11 mouse cellular contexts compared by ENCODE assay signal in the genomic region with DNA sequence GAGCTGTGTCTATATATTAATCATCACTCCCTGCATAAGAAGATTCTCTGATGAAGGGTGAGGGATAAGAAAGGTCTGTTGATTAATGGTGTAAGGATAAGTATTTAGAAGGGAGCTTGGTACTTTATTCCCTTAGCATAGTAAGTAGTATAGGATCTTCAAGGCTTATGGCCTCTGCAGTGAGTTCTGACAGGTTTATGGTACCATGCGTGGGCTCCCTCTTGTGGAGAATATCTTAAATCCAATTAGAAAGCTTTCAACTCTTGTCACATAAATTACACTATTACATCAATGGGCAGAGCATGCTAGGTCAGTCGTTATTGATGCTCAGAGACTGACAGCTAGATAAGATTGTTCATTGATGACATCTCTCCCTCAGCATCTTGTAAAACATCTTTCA.
A peak's percentile ranks its signal among the peaks of the same experiment; 100 is the strongest.
DNase-seq lines count a peak whose midpoint lies in the region; ATAC-seq and TF ChIP-seq lines count a peak whose summit lies in the region.
"Had no signal": no experiment of that assay in that cellular context is flagged by ENCODE, and none has a peak within 500 bp of the region (broad histone marks: within the 10 kb centered on the region; RNA-seq: fewer than 3 reads in every experiment).

No protein-coding gene starts in this region.

- intact Hi-C loops in left cerebral cortex, postnatal 4 days (cut with DNase I), result loop anchor here (10.0 kb wide), 1 partner anchor 273 kb away; the partner anchor contains the start of gene Ppp3r2
- intact Hi-C loops in heart, postnatal 25 days (cut with DNase I), result loop anchor here (2.0 to 10.0 kb wide), 2 partner anchors 113 to 269 kb away; partner anchors contain the start of gene Grin3a

- TF ChIP-seq POLR2A in liver, adult 2 months (IDR thresholded peaks at IDR 0.05; ENCODE audit: extremely low read depth, insufficient read depth, low read length), result no peak

- no peak overlapping the region for H3K9ac ChIP-seq in liver, adult 2 months (ENCODE audit: low read depth, low read length)
- no peak overlapping the region for H3K9ac ChIP-seq in liver, embryonic 11.5 days (ENCODE audit: low read depth, low read length)
- H3K9ac ChIP-seq: heart, embryonic 13.5 days; limb, embryonic 12.5 days had no signal

- no peaks in the 10 kb centered on the region for H3K27me3 ChIP-seq in liver, adult 2 months (ENCODE audit: control insufficient read depth, insufficient read depth, low read length)
- H3K27me3 ChIP-seq in liver, embryonic 11.5 days (replicated peaks; ENCODE audit: control insufficient read depth, insufficient read depth, low read length), result no peaks in the 10 kb centered on the region
- H3K27me3 ChIP-seq: heart, embryonic 13.5 days; limb, embryonic 12.5 days had no signal

- no peak overlapping the region for H3K27ac ChIP-seq in liver, adult 2 months (replicated peaks; ENCODE audit: insufficient read depth, low read depth, low read length)
- no peak overlapping the region for H3K27ac ChIP-seq in liver, embryonic 11.5 days (ENCODE audit: low read depth, low read length)
- H3K27ac ChIP-seq: heart, embryonic 13.5 days; limb, embryonic 12.5 days had no signal

- H3K36me3 ChIP-seq in liver, adult 2 months (ENCODE audit: control insufficient read depth, insufficient read depth, low read length), result no peaks in the 10 kb centered on the region
- H3K36me3 ChIP-seq in liver, embryonic 11.5 days (ENCODE audit: control insufficient read depth, insufficient read depth, low read length), result no peaks in the 10 kb centered on the region
- H3K36me3 ChIP-seq: G1E; heart, embryonic 13.5 days; limb, embryonic 12.5 days had no signal

- no peaks in the 10 kb centered on the region for H3K9me3 ChIP-seq in liver, embryonic 11.5 days (ENCODE audit: control insufficient read depth, low read length)
- H3K9me3 ChIP-seq: G1E; heart, embryonic 13.5 days; limb, embryonic 12.5 days had no signal

- no peak overlapping the region for H3K4me2 ChIP-seq in liver, embryonic 11.5 days
- H3K4me2 ChIP-seq: heart, embryonic 13.5 days; limb, embryonic 12.5 days had no signal

- no peak; the same call in 1 of the 2 replicates for TF ChIP-seq CTCF in liver, adult 2 months (IDR thresholded peaks at IDR 0.05; ENCODE audit: low read depth, low read length)

- WGBS in liver, adult 2 months, result 22% methylated on average over 2 of the region's 2 CpGs
- 18% methylated on average over 2 of the region's 2 CpGs for WGBS in liver, embryonic 11.5 days

- no peak for DNase-seq in frontal cortex, postnatal 25 days (ENCODE audit: low spot score in 2 of 2)
- DNase-seq in liver, adult 2 months (ENCODE audit: extremely low read depth, low read depth, low spot score), result peak; percentile 1
- no peak for DNase-seq in liver, embryonic 11.5 days (ENCODE audit: low spot score)
- DNase-seq in brain, adult 2 months (ENCODE audit: low read depth, low spot score), result peak; percentile 72
- DNase-seq in left cerebral cortex, postnatal 4 days, result peak; percentile 4
- no peak for DNase-seq in adrenal gland, adult 2 months
- no peak for DNase-seq in heart, postnatal 25 days (ENCODE audit: low spot score)

- ATAC-seq in frontal cortex, adult (ENCODE audit: low TSS enrichment), result peak; percentile 85
- ATAC-seq in liver, embryonic 11.5 days (replicated peaks; ENCODE audit: low FRiP score), result no peak

- H3K4me1 ChIP-seq in liver, adult 2 months (ENCODE audit: control insufficient read depth, insufficient read depth, low read length), result no peaks in the 10 kb centered on the region
- no peaks in the 10 kb centered on the region for H3K4me1 ChIP-seq in liver, embryonic 11.5 days (replicated peaks; ENCODE audit: control insufficient read depth, insufficient read depth, low read length)
- H3K4me1 ChIP-seq: heart, embryonic 13.5 days; limb, embryonic 12.5 days had no signal

- no peaks in the 10 kb centered on the region for H3K79me2 ChIP-seq in liver, adult 2 months (ENCODE audit: control insufficient read depth, insufficient read depth, low read length)

- H3K4me3 ChIP-seq in liver, adult 2 months (ENCODE audit: insufficient read depth, low read depth, low read length), result no peak overlapping the region
- H3K4me3 ChIP-seq in liver, embryonic 11.5 days (ENCODE audit: low read depth, low read length), result no peak overlapping the region
- H3K4me3 ChIP-seq: heart, embryonic 13.5 days; limb, embryonic 12.5 days had no signal

Comparison
In these comparisons a context has a peak if more than half of its experiments do, and no peak if none do; other contexts are left out.
1. DNase-seq: peak in liver, adult 2 months (single experiment), brain, adult 2 months (single experiment) and left cerebral cortex, postnatal 4 days (single experiment); none in frontal cortex, postnatal 25 days (0 of 2), liver, embryonic 11.5 days (single experiment), adrenal gland, adult 2 months (single experiment) and heart, postnatal 25 days (single experiment).